Mouse (Mus musculus): ENCODE data around the gene Bean1.
"Not testable (repeated sequence)": the region's sequence is repeated elsewhere in the genome, so short reads cannot be mapped to it uniquely, and the experiment has no call there.

Bean1 gene

GRCm38 (mm10) chr8:104242038-104242644 is 71.9 kb downstream of the Bean1 start:
- no peak for DNase-seq (ENCODE audit: low spot score in 2 of 2)

GRCm38 (mm10) chr8:104246621-104247020 is 76.4 kb downstream of the Bean1 start:
- no peak for DNase-seq (ENCODE audit: low spot score in 2 of 2)

- DNase-seq (ENCODE audit: low spot score in 2 of 2) = no peak
Measured at GRCm38 (mm10) chr8:104247054-104247907, 77.0 kb downstream of the Bean1 start.

- DNase-seq (ENCODE audit: low spot score in 2 of 2) = no peak
Measured at GRCm38 (mm10) chr8:104247908-104248275, 77.7 kb downstream of the Bean1 start.

GRCm38 (mm10) chr8:104248276-104248675 is 78.0 kb downstream of the Bean1 start, which contains the start of gene Tk2:
Gene Tk2 (minus strand): TSS chr8:104248558.
- DNase-seq (ENCODE audit: low spot score in 2 of 2) = peak; percentile 63 to 71

- no peak for DNase-seq (ENCODE audit: low spot score in 2 of 2)
Measured at GRCm38 (mm10) chr8:104249442-104249996, 79.3 kb downstream of the Bean1 start.

- peak; percentile 73 to 79 for DNase-seq (ENCODE audit: low spot score in 2 of 2)
Measured at GRCm38 (mm10) chr8:104250439-104251367, 80.5 kb downstream of the Bean1 start, which contains the start of gene Cklf. Gene Cklf (plus strand): TSS chr8:104250861.

- DNase-seq (ENCODE audit: low spot score in 2 of 2) = no peak
Measured at GRCm38 (mm10) chr8:104251461-104251860, 81.2 kb downstream of the Bean1 start.

GRCm38 (mm10) chr8:104253016-104253415 is 82.8 kb downstream of the Bean1 start:
- no peak for DNase-seq (ENCODE audit: low spot score in 2 of 2)

GRCm38 (mm10) chr8:104261802-104262201 is 91.6 kb downstream of the Bean1 start:
- not testable (repeated sequence) for DNase-seq (ENCODE audit: low spot score in 2 of 2)

- not testable (repeated sequence) for DNase-seq (ENCODE audit: low spot score in 2 of 2)
Measured at GRCm38 (mm10) chr8:104264271-104264935, 94.2 kb downstream of the Bean1 start.

GRCm38 (mm10) chr8:104268368-104268767 is 98.1 kb downstream of the Bean1 start:
- no peak for DNase-seq (ENCODE audit: low spot score in 2 of 2)
